Mouse (Mus musculus): ENCODE data around the gene 3110070M22Rik.

GRCm38 (mm10) chr13:119487354-119487753 lies 829 bp downstream of the 3110070M22Rik start:
- no peak for TF ChIP-seq CTCF (IDR thresholded peaks at IDR 0.05; ENCODE audit: low read depth, low read length)
- no peak for TF ChIP-seq TAL1 (conservative IDR thresholded peaks at IDR 0.05; ENCODE audit: low read depth, low read length)
- TF ChIP-seq POLR2AphosphoS5 (IDR thresholded peaks at IDR 0.05; ENCODE audit: insufficient replicate concordance, low read depth, low read length), result no peak
- TF ChIP-seq GATA1 (IDR thresholded peaks at IDR 0.05; ENCODE audit: borderline replicate concordance, low read length), result no peak
